Mouse (Mus musculus): ENCODE results near the gene Grin2d. TPM values are rescaled to one million over a fixed set of nuclear protein-coding genes. Genes with fewer than 3 reads are reported as not detected.
"Not testable (repeated sequence)": the region's sequence is repeated elsewhere in the genome, so short reads cannot be mapped to it uniquely, and the experiment has no call there.

Gene Grin2d
- under 1 TPM; 0.22 to 0.23 TPM for total RNA-seq (2021)
- long read RNA-seq, experiment 1, partial matches to known transcripts = 0 of 1 reads
- long read RNA-seq, experiment 1, other reads (novel, unspliced or antisense) = 1 of 1 reads
- long read RNA-seq, experiment 2 = 0 reads

GRCm38 (mm10) chr7:45878278-45878677, at the start of gene Grin2d:
Grin2d (minus strand) TSS chr7:45878378.
- intact Hi-C loops (cut with DNase I); DNase-seq: not testable (repeated sequence)

DNA sequence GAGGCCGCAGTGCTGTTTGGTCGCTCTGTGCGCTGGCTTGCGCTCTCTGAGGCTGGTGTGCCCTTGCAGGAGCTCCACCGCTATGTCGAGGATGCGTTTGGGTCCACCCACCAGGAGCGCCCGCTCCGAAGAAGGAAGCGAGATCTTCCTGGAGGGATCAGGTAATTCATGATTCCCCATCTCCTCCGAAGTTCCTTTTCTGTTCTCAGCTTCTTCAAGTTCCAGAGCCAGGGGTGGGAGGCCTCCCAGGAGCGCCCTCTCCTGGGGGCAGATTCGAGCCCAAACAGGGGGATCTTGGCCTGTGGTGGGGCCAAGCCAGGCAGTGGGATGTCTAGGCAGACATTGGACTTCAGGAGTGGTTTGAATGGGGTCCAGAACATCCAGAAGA, 46.2 kb upstream of the Grin2d start:
- intact Hi-C loops (cut with DNase I) = no loop called here
- no peak for DNase-seq

DNA sequence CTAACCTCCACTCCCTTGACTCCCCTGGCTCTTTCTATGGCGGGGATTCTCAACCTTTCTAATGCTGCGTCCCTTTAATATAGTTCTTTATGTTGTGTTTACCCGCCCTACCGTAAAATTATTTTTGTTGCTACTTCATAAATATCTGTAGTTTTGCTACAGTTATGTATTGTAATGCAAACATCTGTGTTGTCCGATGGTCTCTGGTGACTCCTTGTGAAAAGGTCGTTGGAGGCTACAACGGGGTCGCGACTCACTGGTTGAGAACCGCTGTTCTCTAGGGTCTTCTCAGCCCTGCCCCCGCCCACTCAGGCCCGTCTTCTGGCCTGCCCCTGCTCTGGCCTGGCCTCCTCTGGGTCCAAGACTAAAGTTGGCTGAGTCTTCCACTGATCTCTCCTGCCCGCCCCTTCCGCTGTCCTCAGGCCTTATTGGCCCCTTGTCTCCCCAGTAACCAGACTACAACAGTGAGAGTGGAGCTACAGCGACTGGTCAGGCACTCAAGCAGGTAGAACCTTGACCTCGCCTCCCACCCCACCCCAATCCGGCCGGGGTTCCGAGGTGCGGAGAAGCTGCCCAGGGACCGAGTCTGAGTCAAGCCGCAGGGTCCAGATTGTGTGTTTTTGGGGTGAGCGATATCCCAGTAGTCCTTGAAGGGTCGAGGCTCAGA, 45.7 kb upstream of the Grin2d start, which contains the start of gene Ccdc114:
Gene Ccdc114, plus strand, starts transcription at position 311 of the 667 bp plus-strand sequence.
- intact Hi-C loops (cut with DNase I) = no loop called here
- peak; percentile 68 to 72 for DNase-seq

DNA sequence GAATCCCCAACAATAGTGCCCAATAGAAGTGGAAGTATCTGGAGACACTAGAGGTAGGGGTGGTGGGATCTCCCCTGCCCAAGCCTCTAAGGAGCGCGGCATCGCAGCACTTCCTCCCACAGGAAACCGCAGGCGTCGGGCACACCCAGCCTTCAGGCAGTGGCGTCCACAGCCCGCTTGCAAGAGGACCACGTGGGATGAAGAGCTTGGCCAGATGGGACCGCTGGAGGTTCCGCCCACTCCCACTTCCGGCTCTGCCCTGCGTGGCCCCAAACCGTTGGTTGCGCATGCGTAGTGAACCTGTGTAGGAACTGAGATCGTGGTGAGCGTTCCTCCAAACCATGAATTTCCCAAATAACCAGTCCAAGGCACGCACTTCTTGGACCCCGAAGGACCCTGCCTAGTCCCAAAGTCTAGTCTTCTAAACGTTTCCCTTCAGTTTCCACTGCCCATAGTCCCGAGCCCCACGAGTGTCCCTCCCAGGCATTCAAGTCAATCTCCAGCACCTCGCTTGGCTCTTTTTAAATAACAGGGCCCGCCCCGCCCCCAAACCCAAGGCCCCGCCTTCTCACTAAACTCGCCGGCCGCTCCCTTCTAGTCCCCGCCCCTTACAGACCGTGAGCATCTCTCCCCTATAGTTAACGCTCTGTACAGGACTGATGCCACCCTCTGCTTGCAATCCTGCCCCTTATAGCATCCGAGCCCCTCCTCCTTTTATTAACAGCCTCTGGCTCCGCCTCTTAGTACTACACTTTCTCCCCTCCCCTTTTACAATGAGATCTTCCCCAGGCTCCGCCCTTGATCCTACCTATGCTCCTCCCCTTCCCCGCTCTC, 45.0 kb upstream of the Grin2d start:
- DNase-seq = peak; percentile 90 to 93
- intact Hi-C loops (cut with DNase I) = no loop called here

DNA sequence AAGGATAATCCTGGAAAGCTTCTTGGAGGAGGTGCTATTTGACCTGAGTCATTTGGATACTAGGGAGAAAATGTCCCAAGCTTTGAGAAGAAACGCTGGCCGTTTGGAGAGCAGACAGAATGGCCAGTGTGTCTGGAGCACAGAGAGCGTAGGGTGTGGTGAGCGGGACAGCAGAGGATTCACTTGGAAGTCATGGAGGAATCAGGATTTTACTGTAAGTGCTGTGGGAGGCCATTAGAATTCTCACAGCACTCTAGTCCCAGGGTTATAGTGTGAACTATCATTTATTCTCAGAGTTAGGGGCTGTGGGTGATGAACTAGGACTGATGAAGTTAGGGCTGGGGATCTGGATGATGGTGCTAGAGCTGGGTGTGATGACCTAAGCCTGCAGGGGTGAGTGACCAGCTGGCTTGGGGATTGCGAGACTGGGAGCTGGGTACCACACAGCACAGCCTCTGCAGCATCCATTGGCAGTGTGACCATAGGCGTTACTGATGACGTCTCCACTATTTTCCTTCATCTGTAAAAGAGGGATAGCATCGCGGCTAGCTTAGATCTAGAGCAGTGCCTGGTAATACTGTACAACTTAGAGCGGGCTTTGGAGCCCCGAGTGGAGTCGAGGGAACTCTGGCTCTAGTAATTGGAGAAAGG, 43.9 kb upstream of the Grin2d start:
- intact Hi-C loops (cut with DNase I) = no loop called here
- no peak for DNase-seq

- peak; percentile 56 to 63 for DNase-seq
- intact Hi-C loops (cut with DNase I) = no loop called here
These were observed 43.1 kb upstream of the Grin2d start, which contains the start of gene Emp3 for GRCm38 (mm10) chr7:45921242-45921621. Emp3 (minus strand) TSS chr7:45921404.

GRCm38 (mm10) chr7:45920583-45921241, 42.5 kb upstream of the Grin2d start:
- intact Hi-C loops (cut with DNase I) = no loop called here
- peak; percentile 23 to 43 for DNase-seq

DNA sequence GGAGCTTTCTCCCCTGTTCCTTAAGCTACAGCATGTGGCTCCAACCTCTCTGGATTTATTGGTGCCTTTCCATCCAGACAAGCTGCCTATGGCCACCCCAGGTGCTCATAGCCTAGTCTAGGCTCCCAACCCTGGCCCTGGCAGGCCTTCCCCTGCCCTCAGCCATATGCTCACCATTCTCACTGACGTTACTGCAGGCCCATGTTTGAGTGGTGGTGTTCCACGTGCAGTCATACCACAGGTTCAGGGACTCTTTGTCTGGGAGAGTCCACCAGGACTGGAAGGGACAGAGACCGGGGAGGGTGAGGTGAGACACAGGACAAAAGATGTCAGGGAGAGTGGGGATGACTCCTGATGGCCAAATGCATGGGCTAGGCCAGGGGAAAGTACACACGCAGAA, 41.6 kb upstream of the Grin2d start:
- no peak for DNase-seq

GRCm38 (mm10) chr7:45919083-45919671, 41.0 kb upstream of the Grin2d start:
- intact Hi-C loops (cut with DNase I) = no loop called here
- DNase-seq = no peak

More for the DNA sequence above, 41.6 kb upstream of the Grin2d start:
- intact Hi-C loops (cut with DNase I) = no loop called here

- no peak for DNase-seq
- intact Hi-C loops (cut with DNase I) = no loop called here
These were observed 39.7 kb upstream of the Grin2d start for GRCm38 (mm10) chr7:45917926-45918325.

- intact Hi-C loops (cut with DNase I) = no loop called here
- DNase-seq = no peak
These were observed 39.0 kb upstream of the Grin2d start for GRCm38 (mm10) chr7:45917004-45917704.

GRCm38 (mm10) chr7:45916056-45917003, 38.2 kb upstream of the Grin2d start:
- intact Hi-C loops (cut with DNase I) = no loop called here
- peak; percentile 78 to 82 for DNase-seq

GRCm38 (mm10) chr7:45915011-45915410, 36.8 kb upstream of the Grin2d start:
- no peak for DNase-seq
- intact Hi-C loops (cut with DNase I) = no loop called here

GRCm38 (mm10) chr7:45914067-45914466, 35.9 kb upstream of the Grin2d start:
- intact Hi-C loops (cut with DNase I) = no loop called here
- no peak for DNase-seq

- intact Hi-C loops (cut with DNase I) = no loop called here
These were observed 31.0 kb upstream of the Grin2d start for GRCm38 (mm10) chr7:45909145-45909544.

GRCm38 (mm10) chr7:45908384-45908783, 30.2 kb upstream of the Grin2d start:
- DNase-seq = no peak
- intact Hi-C loops (cut with DNase I) = no loop called here

More at GRCm38 (mm10) chr7:45909145-45909544, 31.0 kb upstream of the Grin2d start:
- no peak for DNase-seq

DNA sequence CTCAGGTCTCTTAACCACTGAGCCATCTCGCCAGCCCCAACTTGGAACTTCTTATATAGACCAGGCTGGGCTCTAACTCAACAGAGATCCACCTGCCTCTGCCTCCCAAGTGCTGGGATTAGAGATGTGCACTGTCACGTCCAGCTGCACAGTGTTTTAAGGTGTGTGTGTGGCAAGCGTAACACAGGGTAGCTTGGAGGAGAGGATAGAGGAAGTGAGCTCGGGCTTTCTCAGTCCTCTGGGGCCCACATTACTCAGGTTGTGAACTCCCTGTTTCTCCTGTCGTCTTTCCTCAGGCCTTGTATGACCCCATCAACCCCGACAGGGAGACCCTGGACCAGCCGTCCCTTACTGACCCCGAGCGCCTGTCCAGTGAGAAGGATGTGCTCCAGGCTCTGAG, 28.4 kb upstream of the Grin2d start:
- DNase-seq = no peak
- intact Hi-C loops (cut with DNase I) = no loop called here

GRCm38 (mm10) chr7:45902481-45903002, 24.4 kb upstream of the Grin2d start:
- no peak for DNase-seq
- intact Hi-C loops (cut with DNase I) = no loop called here

All from gastrocnemius, postnatal 36 days (tissue).